Mouse (Mus musculus) right cerebral cortex, adult 2 months (tissue): ENCODE results near the gene B4galnt3.
A peak's percentile ranks its signal among the peaks of the same experiment; 100 is the strongest.

ENCODE experiments used
- DNase-seq, 2 experiments: peaks; one replicate each; pipeline ENCODE4 v3.0.0; 2021 to 2022; ENCODE audit warnings: low spot score in 2 of 2

The B4galnt3 gene

GRCm38 (mm10) chr6:120222669-120223068 is 71.7 kb downstream of the B4galnt3 start:
- peak; percentile 46 to 65 for DNase-seq

- DNase-seq, result no peak
Observed at GRCm38 (mm10) chr6:120219281-120219680, 75.1 kb downstream of the B4galnt3 start.

GRCm38 (mm10) chr6:120216702-120217101 is 77.7 kb downstream of the B4galnt3 start:
- DNase-seq, result no peak

GRCm38 (mm10) chr6:120211536-120211935 is 82.8 kb downstream of the B4galnt3 start:
- DNase-seq, result no peak

DNA sequence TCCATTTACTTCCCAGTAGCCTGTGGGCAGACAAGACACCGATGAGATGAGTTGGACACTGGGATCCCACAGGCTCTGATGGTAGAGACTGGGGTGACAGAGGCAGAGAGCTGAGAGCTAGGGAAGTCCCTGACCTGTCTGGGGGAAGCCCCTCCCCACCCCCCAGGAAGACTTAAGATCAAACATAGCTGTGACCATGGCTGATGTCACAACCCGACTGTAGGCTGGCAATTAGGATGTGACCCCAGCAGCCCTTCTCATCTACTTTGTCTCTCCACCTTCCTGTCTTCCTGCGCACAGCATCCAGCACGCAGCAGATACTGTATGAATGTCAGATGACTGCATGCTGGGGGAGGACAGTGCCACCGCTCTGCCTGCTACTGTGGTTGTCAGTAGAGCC is 87.8 kb downstream of the B4galnt3 start:
- DNase-seq, result no peak

- DNase-seq, result no peak
Observed at GRCm38 (mm10) chr6:120202406-120202805, 92.0 kb downstream of the B4galnt3 start.

GRCm38 (mm10) chr6:120201956-120202355 is 92.4 kb downstream of the B4galnt3 start:
- no peak for DNase-seq

GRCm38 (mm10) chr6:120199638-120200394 is 94.5 kb downstream of the B4galnt3 start:
- DNase-seq, result no peak

DNA sequence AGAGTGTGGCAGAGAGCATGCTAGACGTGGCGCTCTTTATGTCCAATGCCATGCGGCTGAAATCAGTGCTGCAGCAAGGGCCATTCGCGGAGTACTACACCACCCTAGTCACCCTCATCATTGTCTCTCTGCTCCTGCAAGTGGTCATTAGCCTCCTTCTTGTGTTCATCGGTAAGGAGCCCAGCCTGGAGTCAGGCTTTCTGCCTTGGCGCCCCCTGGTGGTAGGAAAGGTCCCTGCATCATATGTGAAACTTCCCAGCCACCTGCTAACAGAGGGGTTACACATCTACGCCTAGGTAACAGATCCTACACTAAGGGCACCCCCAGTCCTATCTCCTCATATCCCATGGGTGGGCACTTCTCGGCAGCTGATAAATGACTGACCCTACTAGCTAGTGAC is 96.4 kb downstream of the B4galnt3 start:
- peak; percentile 75 to 80 for DNase-seq

DNA sequence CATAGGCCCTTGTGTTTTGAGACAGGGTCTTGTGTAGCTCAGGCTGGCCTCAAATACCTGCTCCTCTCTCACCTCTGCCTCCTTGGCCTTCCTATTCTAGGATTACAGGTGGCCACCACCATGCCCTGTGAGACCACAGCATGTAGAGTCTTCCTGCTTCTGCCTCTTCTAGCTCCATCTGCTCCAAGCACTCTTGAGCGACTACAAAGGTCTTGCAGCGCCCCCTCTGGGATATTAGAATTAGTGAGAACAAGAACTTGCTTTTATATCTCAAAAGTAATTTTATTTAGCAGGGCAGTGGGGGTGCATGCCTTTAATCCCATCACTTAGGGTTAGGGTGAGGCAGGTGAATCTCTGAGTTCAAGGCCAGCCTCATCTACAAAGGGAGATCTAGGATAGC is 97.5 kb downstream of the B4galnt3 start:
- DNase-seq, result peak; percentile 32 to 35

DNA sequence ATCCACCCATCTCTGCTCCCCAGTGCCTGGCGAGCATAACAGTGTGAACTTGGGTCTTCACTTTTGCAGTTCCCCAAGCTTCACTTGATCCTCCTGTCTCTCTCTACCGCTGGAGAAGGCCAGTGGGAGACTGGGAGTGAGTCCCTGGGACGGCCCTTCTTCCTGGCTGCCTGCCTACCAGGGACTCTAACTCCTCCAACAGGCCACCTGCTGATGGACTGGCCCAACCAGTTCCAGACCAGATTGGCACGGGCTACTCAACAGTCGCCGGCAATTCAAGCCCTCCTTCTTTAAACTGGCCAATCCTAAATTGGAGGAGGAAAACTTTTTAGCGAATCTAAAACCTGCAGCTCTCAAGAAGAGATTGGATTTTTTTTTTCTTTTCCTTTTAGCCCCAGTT is 99.4 kb downstream of the B4galnt3 start:
- DNase-seq, result no peak

DNA sequence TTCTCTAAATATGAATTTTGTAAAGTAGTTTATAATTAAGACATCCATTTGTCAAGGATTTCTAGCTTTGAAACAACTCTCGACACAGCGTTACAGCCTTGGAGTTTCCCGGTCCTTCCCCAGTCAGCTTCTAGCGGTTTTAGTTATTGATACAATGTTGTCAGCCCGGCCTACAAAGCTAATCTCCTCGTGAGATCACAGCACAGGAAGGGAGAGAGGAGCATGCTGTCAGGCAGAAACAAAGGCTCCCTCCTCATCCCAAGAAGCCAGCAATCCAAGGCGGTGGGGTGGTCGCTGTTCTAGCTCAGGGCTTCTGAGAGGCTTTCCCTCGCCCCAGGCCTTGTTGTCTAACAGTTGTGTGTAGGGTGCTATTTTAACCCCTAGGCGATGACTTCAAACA is 100.1 kb downstream of the B4galnt3 start:
- no peak for DNase-seq

- DNase-seq, result no peak
Observed at GRCm38 (mm10) chr6:120193793-120194192, 100.6 kb downstream of the B4galnt3 start.

GRCm38 (mm10) chr6:120193174-120193573 is 101.2 kb downstream of the B4galnt3 start:
- DNase-seq, result peak; percentile 87 to 88

DNA sequence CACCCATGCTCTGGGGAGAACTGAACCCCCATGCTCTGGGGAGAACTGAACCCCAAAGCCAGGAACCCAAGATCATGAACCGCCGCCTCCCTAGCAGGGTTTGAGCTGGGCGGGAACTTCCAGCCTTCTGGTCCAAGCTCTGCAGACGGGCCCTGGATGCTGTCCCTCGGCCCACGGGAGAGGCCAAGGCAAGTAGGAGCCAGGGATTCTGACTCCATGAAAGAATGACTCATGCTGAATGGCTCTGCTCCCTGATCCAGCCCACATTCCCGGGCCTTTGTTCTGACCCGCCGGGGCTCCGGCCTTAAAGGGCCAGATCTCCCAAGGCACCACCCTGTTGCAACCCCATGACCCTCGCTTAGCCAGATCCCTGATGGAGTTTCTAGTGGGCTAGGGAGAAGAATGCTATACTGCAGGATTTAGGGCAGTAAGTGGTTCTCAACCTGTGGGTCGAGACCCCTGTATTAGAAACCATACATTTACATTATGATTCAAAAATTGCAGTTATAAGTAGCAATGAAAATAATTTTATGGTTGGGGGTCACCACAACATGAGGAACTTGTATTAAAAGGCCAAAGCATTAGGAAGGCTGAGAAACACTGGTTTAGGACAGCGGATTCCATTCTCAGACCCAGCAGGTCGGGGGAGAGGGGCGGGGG is 102.0 kb downstream of the B4galnt3 start:
- DNase-seq, result peak in 1 of 2 experiments; percentile 18

- DNase-seq, result no peak
Observed at GRCm38 (mm10) chr6:120191396-120192170, 102.8 kb downstream of the B4galnt3 start.

- DNase-seq, result no peak
Observed at GRCm38 (mm10) chr6:120190912-120191311, 103.4 kb downstream of the B4galnt3 start.

DNA sequence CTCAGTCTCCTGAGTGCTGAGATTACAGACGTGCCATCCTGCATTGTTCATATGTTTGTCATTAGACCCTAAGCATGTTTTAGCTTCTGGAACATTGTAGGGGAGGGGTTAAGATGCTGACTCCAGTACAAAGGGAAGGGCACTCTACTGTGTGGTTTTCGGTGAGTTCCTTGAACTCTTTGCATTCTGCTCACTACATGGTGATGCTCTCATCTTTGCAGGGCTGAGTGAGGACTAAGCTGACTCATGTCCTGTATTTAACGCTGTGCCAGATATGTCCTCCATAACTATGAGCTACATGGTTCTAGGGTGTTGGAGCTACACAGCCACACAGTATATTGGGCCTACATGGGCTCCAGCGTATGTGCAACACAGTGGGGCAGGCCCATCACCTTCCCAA is 104.0 kb downstream of the B4galnt3 start:
- no peak for DNase-seq

DNA sequence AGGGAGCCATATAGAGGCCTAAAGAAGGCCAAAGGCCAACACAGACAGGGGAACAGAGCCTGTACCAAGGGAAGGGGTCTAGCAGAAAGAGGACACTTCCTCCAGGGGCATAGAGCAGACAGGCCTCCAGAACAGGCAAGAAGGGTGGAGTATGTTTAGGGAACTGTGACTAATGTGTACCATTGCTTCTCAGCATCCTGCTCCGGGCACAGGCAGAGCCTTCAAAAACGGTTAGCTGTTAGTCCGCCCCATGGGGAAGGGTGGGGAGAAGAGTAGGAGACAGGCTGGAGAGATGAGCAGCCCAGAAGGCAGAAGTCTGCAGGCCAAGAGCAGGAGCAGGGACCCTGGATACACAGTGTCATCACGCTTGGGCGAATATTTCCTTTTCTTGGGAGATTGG is 105.1 kb downstream of the B4galnt3 start:
- no peak for DNase-seq

DNA sequence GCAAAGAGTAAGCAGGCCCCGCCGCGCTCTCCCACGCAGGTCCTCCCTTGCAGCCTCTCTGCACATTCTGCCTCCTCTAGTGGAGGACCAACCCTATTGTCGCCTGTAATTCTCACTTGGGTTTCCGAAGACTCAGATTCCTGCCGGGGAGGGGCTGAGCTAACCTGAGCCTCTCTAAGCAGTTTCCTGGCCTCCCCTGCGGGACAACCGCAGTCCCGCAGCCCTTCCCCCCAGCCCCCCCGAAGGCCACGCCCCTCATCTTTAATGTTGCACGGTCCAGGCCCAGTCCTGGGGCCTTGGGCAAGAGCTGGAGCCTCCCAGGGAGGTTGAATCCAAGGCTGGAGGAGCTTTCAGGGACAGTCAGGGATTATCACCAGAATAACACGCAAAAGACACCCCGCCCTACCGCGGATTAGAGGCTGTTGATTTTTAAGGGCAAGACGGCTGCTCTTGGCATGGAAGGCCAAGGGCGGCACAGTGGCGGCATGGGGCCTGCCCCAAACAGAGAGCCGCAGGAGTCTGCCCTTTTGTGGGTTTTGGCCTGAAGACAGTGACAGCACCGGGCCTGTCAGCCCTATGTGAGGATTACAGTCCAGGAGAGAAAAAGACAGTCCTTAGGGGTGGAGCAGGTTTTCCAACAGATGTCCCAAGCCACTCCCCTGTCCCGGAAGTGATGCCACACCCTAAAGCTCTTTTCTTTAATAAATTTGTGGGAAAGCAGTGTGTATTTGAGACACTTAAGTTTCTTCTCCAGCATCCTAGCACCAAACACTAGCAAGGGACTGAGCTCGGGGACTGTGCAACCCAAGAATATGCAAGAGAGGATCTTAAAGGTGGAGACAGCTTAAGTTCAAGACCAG is 105.8 kb downstream of the B4galnt3 start:
- DNase-seq, result no peak

- DNase-seq, result no peak
Observed at GRCm38 (mm10) chr6:120187587-120188176, 106.7 kb downstream of the B4galnt3 start.
